Mouse (Mus musculus) forebrain, postnatal 0 days (tissue): ENCODE measurements around the gene Diexf. TPM values are rescaled to one million over a fixed set of nuclear protein-coding genes. Genes with fewer than 3 reads are reported as not detected.

Experiments used
- ATAC-seq: fragments of 200-750 bp; cut with Nextera tagmentation; 2 replicates; pipeline ENCODE4 v1.8.0; 2017; ENCODE audit warnings: mild to moderate bottlenecking, moderate library complexity
- DNase-seq: peaks from one replicate; pipeline ENCODE4 v3.0.0-alpha.2; 2015
- H3K27ac ChIP-seq: fragments of 300-500 bp; sonication (generic); 2 replicates; pipeline ENCODE4 v1.5.1; 2014; ENCODE audit warnings: low read depth, mild to moderate bottlenecking, antibody characterized with exemption, low read length, moderate library complexity, mixed read lengths
- H3K27me3 ChIP-seq: fragments of 300-500 bp; sonication (generic); 2 replicates; pipeline ENCODE4 v1.6.1; 2014; ENCODE audit warnings: mild to moderate bottlenecking, low read length, mixed read lengths; ENCODE audit not compliant: insufficient read depth
- H3K36me3 ChIP-seq: fragments of 300-500 bp; sonication (generic); 2 replicates; pipeline ENCODE4 v1.6.1; 2014; ENCODE audit warnings: mild to moderate bottlenecking, moderate library complexity; ENCODE audit not compliant: insufficient read depth
- H3K4me1 ChIP-seq: fragments of 300-500 bp; sonication (generic); 2 replicates; pipeline ENCODE4 v1.6.1; 2014; ENCODE audit warnings: antibody characterized with exemption; ENCODE audit not compliant: insufficient read depth
- H3K4me2 ChIP-seq: fragments of 300-500 bp; sonication (generic); 2 replicates; pipeline ENCODE4 v1.6.1; 2014; ENCODE audit warnings: low read depth, mild to moderate bottlenecking, moderate library complexity
- H3K4me3 ChIP-seq: fragments of 300-500 bp; sonication (generic); 2 replicates; pipeline ENCODE4 v1.5.1; 2014; ENCODE audit warnings: low read depth, low read length, mixed read lengths
- H3K9ac ChIP-seq: fragments of 300-500 bp; sonication (generic); 2 replicates; pipeline ENCODE4 v1.6.1; 2014; ENCODE audit warnings: mild to moderate bottlenecking
- H3K9me3 ChIP-seq: fragments of 300-500 bp; sonication (generic); 2 replicates; pipeline ENCODE4 v1.6.1; 2016; ENCODE audit warnings: low read length
- CTCF ChIP-seq: sonication (generic); IDR thresholded peaks from 2 replicates; pipeline ENCODE4 v1.5.1; 2016; ENCODE audit warnings: antibody characterized with exemption, control low read depth, low read depth
- WGBS: fragments of 180-500 bp; shearing (Covaris S2); extraction: QIAGEN DNeasy Blood & Tissue Kit; methylation state at CpG from one replicate; pipeline ENCODE4 v1.1.7; 2014; 5-methylcytosine and 5-hydroxymethylcytosine counted together
- polyA plus RNA-seq: library from polyadenylated mRNA; unstranded; fragments of >200 nt; fragmentation: Nextera tagmentation; extraction: Ambion mirVana; gene quantifications from 2 replicates; pipeline ENCODE4 v1.2.1, GENCODE M21; 2015
- total RNA-seq: library from RNA; depleted of rRNA; stranded (reverse); fragments of >200 nt; gene quantifications from 2 replicates; pipeline ENCODE4 v1.2.3, GENCODE M21; 2014

Diexf gene
- total and polyA plus RNA-seq, 2 experiments from 2014 or later = 6.2 to 18.6 TPM

DNA sequence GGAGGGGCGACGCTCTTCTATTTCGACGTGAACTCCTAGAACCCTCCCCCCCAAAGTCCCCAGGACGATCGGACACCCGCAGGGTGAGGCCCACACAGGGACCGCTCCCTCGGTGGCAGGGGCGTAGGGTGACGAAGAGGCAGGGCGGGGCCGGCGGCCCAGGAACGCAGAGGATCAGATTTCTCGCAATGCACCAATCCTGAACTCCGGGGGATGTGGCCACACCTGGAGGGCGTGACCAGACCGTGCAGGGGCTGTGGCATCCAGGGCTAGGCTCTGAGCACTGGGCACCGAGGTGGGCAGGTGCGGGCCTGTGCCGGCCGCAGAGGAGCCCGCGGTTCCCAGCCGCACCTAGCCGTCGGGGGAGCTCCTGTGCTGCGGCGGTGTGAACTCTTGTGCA lies 22.8 kb upstream of the Diexf start, which contains the start of gene Irf6:
Gene Irf6, plus strand, starts transcription at position 240 of the 400 bp plus-strand sequence.
- ATAC-seq = no peak
- H3K4me1 ChIP-seq = no peaks in the 10 kb centered on the region
- no peaks in the 10 kb centered on the region for H3K36me3 ChIP-seq
- no peaks in the 10 kb centered on the region for H3K9me3 ChIP-seq
- peaks cover 31% of the 10 kb centered on the region for H3K27me3 ChIP-seq
- H3K27ac ChIP-seq = no peak within 1 kb of the TSS
- DNase-seq = no peak
- no peak within 1 kb of the TSS for H3K4me3 ChIP-seq
- H3K9ac ChIP-seq = no peak within 1 kb of the TSS
- 4% methylated on average over 30 of the region's 30 CpGs for WGBS
- peak within 1 kb of the TSS; percentile 17; the same call in 1 of the 2 replicates for H3K4me2 ChIP-seq
- TF ChIP-seq CTCF = no peak

DNA sequence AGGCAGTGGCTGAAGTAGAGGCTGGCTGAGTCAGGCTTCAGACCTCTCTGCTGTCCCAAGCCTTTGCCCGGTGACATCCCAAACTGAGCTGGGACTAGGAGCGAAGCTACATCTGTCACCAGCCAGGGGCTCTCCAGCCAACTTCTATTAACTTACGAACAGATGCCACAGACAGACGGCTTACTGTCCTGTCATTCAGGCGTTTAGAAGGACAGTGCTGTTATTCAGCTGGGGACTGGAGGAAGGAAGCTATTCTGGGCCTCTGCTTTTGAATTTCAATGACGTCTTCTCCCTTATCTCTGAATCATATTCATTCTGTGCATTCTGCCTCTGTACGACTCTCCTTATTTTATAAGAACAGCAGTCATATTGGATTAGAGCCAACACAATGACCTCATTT lies 21.1 kb upstream of the Diexf start:
- no peaks in the 10 kb centered on the region for H3K36me3 ChIP-seq
- ATAC-seq (peak; percentile 61), DNase-seq (peak; percentile 21)
- no peak overlapping the region for H3K4me2 ChIP-seq
- H3K9me3 ChIP-seq = no peaks in the 10 kb centered on the region
- no peak overlapping the region for H3K9ac ChIP-seq
- no peak overlapping the region for H3K4me3 ChIP-seq
- no peak overlapping the region for H3K27ac ChIP-seq
- H3K27me3 ChIP-seq = peaks cover 28% of the 10 kb centered on the region
- H3K4me1 ChIP-seq = no peaks in the 10 kb centered on the region
- TF ChIP-seq CTCF = no peak
- 38% methylated on average over 7 of the region's 7 CpGs for WGBS

DNA sequence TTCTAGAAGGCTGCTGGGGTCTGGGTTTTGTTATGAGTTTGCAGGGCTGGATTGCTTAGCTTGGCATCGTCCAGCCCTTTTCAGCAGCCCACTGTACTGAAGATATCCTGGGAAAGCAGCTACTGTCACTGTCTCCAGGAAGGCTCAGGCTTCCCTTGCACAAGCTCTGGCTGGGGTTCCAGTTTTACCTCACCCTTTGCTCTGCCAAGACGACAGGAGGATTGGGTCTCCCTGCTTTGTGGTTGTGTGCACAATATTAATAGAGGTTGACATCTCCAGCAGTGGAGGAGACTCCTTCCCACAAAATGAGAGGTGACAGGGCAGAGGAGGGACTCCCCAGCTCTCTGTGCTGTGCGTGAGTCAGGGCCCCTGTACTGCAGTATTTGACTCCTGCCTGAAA lies 19.2 kb upstream of the Diexf start:
- H3K4me1 ChIP-seq = no peaks in the 10 kb centered on the region
- TF ChIP-seq CTCF = no peak
- 58% methylated on average over 3 of the region's 3 CpGs for WGBS
- H3K4me2 ChIP-seq = no peak overlapping the region
- no peaks in the 10 kb centered on the region for H3K9me3 ChIP-seq
- H3K27ac ChIP-seq = no peak overlapping the region
- no peak overlapping the region for H3K9ac ChIP-seq
- H3K4me3 ChIP-seq = no peak overlapping the region
- no peaks in the 10 kb centered on the region for H3K36me3 ChIP-seq
- no peak for ATAC-seq
- H3K27me3 ChIP-seq = peaks cover 26% of the 10 kb centered on the region
- DNase-seq = no peak

DNA sequence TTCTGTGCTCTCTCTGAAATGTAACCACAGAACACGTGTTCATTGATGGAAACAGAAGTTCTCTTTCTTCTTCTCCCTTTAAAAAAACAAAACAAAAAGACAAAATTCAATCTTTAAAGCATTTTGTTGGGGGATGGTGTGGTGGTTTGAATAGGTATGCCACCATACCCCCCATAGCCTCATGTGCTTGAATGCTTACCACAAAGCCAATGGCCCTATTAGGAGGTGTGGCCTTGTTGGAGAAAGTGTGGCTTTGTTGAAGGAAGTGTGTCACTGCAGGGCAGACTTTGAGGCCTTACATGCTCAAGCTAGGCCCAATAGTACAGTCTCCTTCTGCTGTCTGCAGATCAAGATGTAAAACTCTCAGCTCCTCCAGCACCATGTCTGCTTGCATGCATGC lies 16.3 kb upstream of the Diexf start:
- Histone ChIP-seq H3K4me2 (no peak overlapping the region), H3K27ac (no peak overlapping the region), H3K4me3 (no peak overlapping the region), H3K9ac (no peak overlapping the region), H3K27me3 (no peaks in the 10 kb centered on the region), H3K9me3 (no peaks in the 10 kb centered on the region), H3K4me1 (no peaks in the 10 kb centered on the region), H3K36me3 (no peaks in the 10 kb centered on the region)
- no peak for ATAC-seq
- TF ChIP-seq CTCF = no peak
- no peak for DNase-seq
- WGBS = 88% methylated on average over 1 of the region's 1 CpGs

DNA sequence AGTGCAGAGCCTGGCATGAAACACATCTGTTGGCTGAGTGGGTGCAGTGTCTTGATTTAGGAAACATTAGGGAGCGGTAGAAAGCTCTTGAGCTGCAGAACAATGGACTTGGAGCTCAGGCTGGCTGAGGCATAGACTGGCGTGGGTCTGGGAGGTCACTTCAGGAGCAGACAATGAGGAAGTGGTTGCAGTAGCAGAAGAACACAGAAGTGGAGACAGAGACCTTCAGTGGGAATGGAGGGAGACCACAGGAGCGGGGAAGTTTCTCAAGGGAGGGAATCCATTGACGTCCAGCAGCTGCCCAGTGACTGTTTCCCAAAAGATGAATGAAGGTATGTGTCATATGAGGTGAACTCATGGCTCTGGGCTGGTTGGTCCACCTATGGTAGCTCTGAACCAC lies 15.0 kb upstream of the Diexf start:
- no peaks in the 10 kb centered on the region for H3K27me3 ChIP-seq
- DNase-seq (no peak), ATAC-seq (no peak)
- H3K4me2 ChIP-seq = no peak overlapping the region
- H3K9me3 ChIP-seq = no peaks in the 10 kb centered on the region
- 76% methylated on average over 4 of the region's 4 CpGs for WGBS
- no peak overlapping the region for H3K27ac ChIP-seq
- H3K4me3 ChIP-seq = no peak overlapping the region
- no peak for TF ChIP-seq CTCF
- no peaks in the 10 kb centered on the region for H3K36me3 ChIP-seq
- no peak overlapping the region for H3K9ac ChIP-seq
- no peaks in the 10 kb centered on the region for H3K4me1 ChIP-seq

DNA sequence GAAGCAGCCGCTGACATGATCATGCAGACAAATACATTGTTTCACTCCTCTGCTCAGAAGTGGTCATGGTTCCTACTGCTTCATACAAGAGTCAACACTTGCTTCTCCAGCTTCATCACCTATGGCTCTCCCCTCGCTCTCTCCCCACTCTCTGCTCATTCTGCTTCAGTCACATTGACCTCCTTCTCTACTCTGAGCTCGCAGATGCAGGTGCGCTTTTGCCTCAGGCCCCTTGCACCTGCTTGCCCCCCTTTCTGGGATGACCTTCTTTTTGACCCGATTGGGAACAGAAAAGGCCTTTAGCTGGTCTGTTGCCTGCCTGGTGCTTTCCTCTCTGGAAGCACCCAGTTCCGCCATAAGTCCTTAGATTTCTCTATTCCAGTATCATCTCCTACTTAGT lies 14.4 kb upstream of the Diexf start:
- Histone ChIP-seq H3K4me1 (no peaks in the 10 kb centered on the region), H3K9ac (no peak overlapping the region), H3K9me3 (no peaks in the 10 kb centered on the region), H3K27me3 (no peaks in the 10 kb centered on the region), H3K27ac (no peak overlapping the region), H3K4me2 (no peak overlapping the region), H3K4me3 (no peak overlapping the region), H3K36me3 (no peaks in the 10 kb centered on the region)
- DNase-seq = no peak
- no peak for ATAC-seq
- no peak for TF ChIP-seq CTCF
- WGBS = 93% methylated on average over 6 of the region's 6 CpGs

DNA sequence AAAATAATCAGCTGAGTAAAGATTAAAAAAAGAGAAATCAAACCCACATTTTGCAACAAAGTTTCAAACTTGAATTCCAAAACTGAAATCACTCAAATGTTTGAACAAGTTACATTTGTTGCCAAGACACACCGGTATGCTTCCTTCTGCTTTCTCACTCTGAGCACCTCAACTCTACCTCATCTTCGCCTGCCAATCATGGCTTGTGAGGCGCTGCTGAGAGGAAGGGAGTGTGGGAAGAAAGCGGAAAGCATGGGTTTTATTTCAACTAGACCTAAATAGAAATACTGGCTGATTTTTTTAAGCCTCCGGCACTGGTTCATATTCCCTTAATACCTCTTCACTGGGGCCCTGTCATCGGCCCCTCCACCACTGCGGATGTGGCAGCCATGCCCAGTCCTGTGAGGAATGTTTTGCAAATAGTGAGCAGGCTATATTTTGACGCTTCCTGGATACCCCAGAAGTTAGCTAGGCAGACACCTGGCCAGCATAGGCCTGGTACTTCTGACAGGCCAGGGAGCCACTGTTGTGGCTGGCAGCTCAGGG lies 12.5 kb upstream of the Diexf start:
- Histone ChIP-seq H3K9ac (no peak overlapping the region), H3K27ac (no peak overlapping the region), H3K4me3 (no peak overlapping the region), H3K4me1 (no peaks in the 10 kb centered on the region), H3K4me2 (no peak overlapping the region), H3K36me3 (no peaks in the 10 kb centered on the region), H3K27me3 (no peaks in the 10 kb centered on the region), H3K9me3 (no peaks in the 10 kb centered on the region)
- ATAC-seq (no peak), DNase-seq (no peak)
- WGBS = 83% methylated on average over 8 of the region's 8 CpGs
- no peak for TF ChIP-seq CTCF
